Mouse (Mus musculus) activated CD4-positive, CD25-positive, alpha-beta regulatory T cell, adult 4 months (primary cell): ENCODE measurements around the gene Epsti1. TPM values are rescaled to one million over a fixed set of nuclear protein-coding genes. Genes with fewer than 3 reads are reported as not detected.
"Not testable (repeated sequence)": the region's sequence is repeated elsewhere in the genome, so short reads cannot be mapped to it uniquely, and the experiment has no call there.

Experiments used
- ATAC-seq: one replicate; pipeline ENCODE4 v1.8.0; 2017
- polyA plus RNA-seq, 2 experiments: library from polyadenylated mRNA; unstranded; fragments of 100-300 nt; shearing (Covaris generic); gene quantifications; one replicate each; pipeline ENCODE4 v1.2.1; 2017

Epsti1 gene
- 100 to 1,000 TPM; 153 to 156 TPM for polyA plus RNA-seq

GRCm38 (mm10) chr14:77904171-77904762 is at the start of gene Epsti1:
Epsti1 (plus strand) TSS chr14:77904239.
- peak; percentile 87 for ATAC-seq

- ATAC-seq, result no peak
Observed at GRCm38 (mm10) chr14:77859894-77860293, 44.1 kb upstream of the Epsti1 start.

- peak; percentile 53 for ATAC-seq
Observed at GRCm38 (mm10) chr14:77860841-77861560, 43.0 kb upstream of the Epsti1 start.

GRCm38 (mm10) chr14:77864051-77864450 is 40.0 kb upstream of the Epsti1 start:
- no peak for ATAC-seq

GRCm38 (mm10) chr14:77864510-77864909 is 39.5 kb upstream of the Epsti1 start:
- no peak for ATAC-seq

- ATAC-seq, result no peak
Observed at GRCm38 (mm10) chr14:77867601-77868000, 36.4 kb upstream of the Epsti1 start.

- ATAC-seq, result peak; percentile 69
Observed at GRCm38 (mm10) chr14:77870926-77871325, 33.1 kb upstream of the Epsti1 start.

- peak; percentile 63 for ATAC-seq
Observed at GRCm38 (mm10) chr14:77871380-77871975, 32.6 kb upstream of the Epsti1 start.

- ATAC-seq, result peak; percentile 44
Observed at GRCm38 (mm10) chr14:77874304-77875241, 29.5 kb upstream of the Epsti1 start, which contains the start of gene Dnajc15. Dnajc15 (minus strand) TSS chr14:77875125.

- no peak for ATAC-seq
Observed at GRCm38 (mm10) chr14:77876199-77876598, 27.8 kb upstream of the Epsti1 start.

- ATAC-seq, result not testable (repeated sequence)
Observed at GRCm38 (mm10) chr14:77877876-77878275, 26.2 kb upstream of the Epsti1 start.

- ATAC-seq, result no peak
Observed at GRCm38 (mm10) chr14:77881998-77882397, 22.0 kb upstream of the Epsti1 start.

- no peak for ATAC-seq
Observed at GRCm38 (mm10) chr14:77882669-77883068, 21.4 kb upstream of the Epsti1 start.

GRCm38 (mm10) chr14:77886376-77886775 is 17.7 kb upstream of the Epsti1 start:
- no peak for ATAC-seq

- no peak for ATAC-seq
Observed at GRCm38 (mm10) chr14:77886941-77887340, 17.1 kb upstream of the Epsti1 start.

- no peak for ATAC-seq
Observed at GRCm38 (mm10) chr14:77889911-77890310, 14.1 kb upstream of the Epsti1 start.

- ATAC-seq, result no peak
Observed at GRCm38 (mm10) chr14:77895951-77896350, 8.1 kb upstream of the Epsti1 start.

GRCm38 (mm10) chr14:77902541-77902940 is 1.5 kb upstream of the Epsti1 start:
- ATAC-seq, result no peak

- ATAC-seq, result no peak
Observed at GRCm38 (mm10) chr14:77905466-77905865, 1.4 kb downstream of the Epsti1 start.

GRCm38 (mm10) chr14:77906586-77906985 is 2.5 kb downstream of the Epsti1 start:
- ATAC-seq, result no peak

- ATAC-seq, result no peak
Observed at GRCm38 (mm10) chr14:77915776-77916175, 11.7 kb downstream of the Epsti1 start.

GRCm38 (mm10) chr14:77921641-77922040 is 17.6 kb downstream of the Epsti1 start:
- no peak for ATAC-seq
